Mouse (Mus musculus) intestine, postnatal 0 days (tissue): Measurements from ENCODE around the gene Pak2. TPM values are rescaled to one million over a fixed set of nuclear protein-coding genes. Genes with fewer than 3 reads are reported as not detected.
A peak's percentile ranks its signal among the peaks of the same experiment; 100 is the strongest.
"Not testable (repeated sequence)": the region's sequence is repeated elsewhere in the genome, so short reads cannot be mapped to it uniquely, and the experiment has no call there.

Source experiments
- ATAC-seq: fragments of 200-750 bp; cut with Nextera tagmentation; 2 replicates; pipeline ENCODE4 v1.8.0; 2017; ENCODE audit warnings: mild to moderate bottlenecking, moderate TSS enrichment, moderate library complexity
- H3K27ac ChIP-seq: fragments of 300-500 bp; sonication (generic); 2 replicates; pipeline ENCODE4 v1.5.1; 2014; ENCODE audit warnings: mild to moderate bottlenecking, low read depth, low read length, moderate library complexity
- H3K27me3 ChIP-seq: fragments of 300-500 bp; sonication (generic); replicated peaks from 2 replicates; pipeline ENCODE4 v1.6.1; 2014; ENCODE audit warnings: low read length, mixed read lengths; ENCODE audit not compliant: control insufficient read depth, insufficient read depth
- H3K36me3 ChIP-seq: fragments of 300-500 bp; sonication (generic); 2 replicates; pipeline ENCODE4 v1.6.1; 2014; ENCODE audit warnings: mild to moderate bottlenecking, moderate library complexity; ENCODE audit not compliant: control insufficient read depth, insufficient read depth
- H3K4me1 ChIP-seq: fragments of 300-500 bp; sonication (generic); replicated peaks from 2 replicates; pipeline ENCODE4 v1.6.1; 2014; ENCODE audit warnings: antibody characterized with exemption, low read length, mixed read lengths; ENCODE audit not compliant: control insufficient read depth, insufficient read depth
- H3K4me2 ChIP-seq: fragments of 300-500 bp; sonication (generic); replicated peaks from 2 replicates; pipeline ENCODE4 v1.6.1; 2014; ENCODE audit warnings: low read depth, mild to moderate bottlenecking, moderate library complexity
- H3K4me3 ChIP-seq: fragments of 300-500 bp; sonication (generic); 2 replicates; pipeline ENCODE4 v1.5.1; 2014; ENCODE audit warnings: low read depth, low read length
- H3K9ac ChIP-seq: fragments of 300-500 bp; sonication (generic); 2 replicates; pipeline ENCODE4 v1.6.1; 2014; ENCODE audit warnings: mild to moderate bottlenecking, low read depth, low read length
- H3K9me3 ChIP-seq: fragments of 300-500 bp; sonication (generic); 2 replicates; pipeline ENCODE4 v1.6.1; 2016; ENCODE audit warnings: mixed run types; ENCODE audit not compliant: control insufficient read depth
- CTCF ChIP-seq: sonication (generic); IDR thresholded peaks from 2 replicates; pipeline ENCODE4 v1.5.1; 2016; ENCODE audit warnings: low read depth, mild to moderate bottlenecking, control low read depth, antibody characterized with exemption, moderate library complexity
- WGBS: fragments of 180-500 bp; shearing (Covaris S2); extraction: QIAGEN DNeasy Blood & Tissue Kit; methylation state at CpG from one replicate; pipeline ENCODE4 v1.1.7; 2014; 5-methylcytosine and 5-hydroxymethylcytosine counted together
- polyA plus RNA-seq: library from polyadenylated mRNA; unstranded; fragments of >200 nt; fragmentation: Nextera tagmentation; extraction: Ambion mirVana; gene quantifications from 2 replicates; pipeline ENCODE4 v1.2.1, GENCODE M21; 2015

Gene Pak2
- polyA plus RNA-seq, 1 experiment from 2014 or later = 23.4 TPM

DNA sequence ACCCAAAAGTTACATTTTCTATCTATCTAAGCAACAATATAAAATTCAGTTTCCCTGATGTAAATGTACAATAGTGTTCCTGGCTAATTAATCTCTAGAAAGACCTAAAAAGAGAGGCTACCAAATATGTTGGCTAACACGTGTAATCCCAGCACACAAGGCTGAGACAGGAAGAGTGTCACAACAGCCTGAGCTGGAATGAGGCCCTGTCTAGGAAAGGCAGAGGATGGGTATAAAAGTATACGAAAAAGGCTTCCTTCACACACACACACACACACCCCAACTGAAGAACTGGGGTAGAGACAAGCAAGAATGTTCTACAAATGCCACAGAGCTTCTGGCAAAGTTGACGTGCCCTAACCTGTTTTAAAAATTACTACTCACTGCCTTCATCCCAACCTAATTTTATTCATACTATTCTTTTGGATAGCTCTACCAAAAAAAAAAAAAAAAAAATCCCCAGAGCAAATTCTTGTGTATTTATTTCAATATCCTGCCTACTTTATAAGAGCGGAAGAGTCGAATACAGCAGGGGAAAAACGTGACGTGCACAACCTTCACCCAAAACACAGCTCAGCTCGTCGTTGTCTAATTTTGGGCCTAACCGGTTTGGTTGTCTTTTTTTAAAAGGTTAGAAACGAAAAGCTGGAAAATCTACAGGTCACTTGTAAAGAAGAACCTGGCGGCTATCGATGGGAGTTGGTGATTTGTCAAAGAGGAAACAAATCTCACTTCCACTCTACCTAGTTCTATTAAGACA, 1.3 kb downstream of the Pak2 start:
- under 1% methylated on average over 13 of the region's 13 CpGs for WGBS
- Histone ChIP-seq H3K9ac (peak overlapping the region; percentile 94), H3K9me3 (no peaks in the 10 kb centered on the region), H3K4me1 (0 out of 2 replicates have a peak, but pooled peaks cover 6% of the 10 kb centered on the region), H3K36me3 (no peaks in the 10 kb centered on the region), H3K27me3 (no peaks in the 10 kb centered on the region), H3K4me2 (peak overlapping the region; percentile 64), H3K27ac (peak overlapping the region; percentile 100), H3K4me3 (peak overlapping the region; percentile 97)
- no peak for ATAC-seq
- no peak for TF ChIP-seq CTCF

DNA sequence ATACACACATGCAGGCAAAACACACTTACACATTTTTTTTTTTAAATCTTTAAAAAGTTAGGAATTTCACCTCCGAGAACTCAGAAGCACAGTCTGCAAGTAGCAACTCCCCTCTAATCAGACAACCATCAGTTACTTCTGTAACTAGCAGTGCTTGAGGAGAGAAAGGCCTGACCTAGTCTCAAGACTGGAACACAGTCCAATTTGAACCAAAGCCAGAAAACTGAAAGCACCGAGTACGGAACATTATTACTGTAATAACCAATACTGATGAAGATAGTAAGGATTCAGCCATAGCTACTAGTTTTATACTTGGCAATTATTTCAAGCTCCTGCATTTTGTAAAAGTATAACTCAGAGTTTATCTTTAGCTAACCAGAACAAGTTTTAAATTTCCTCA, 2.7 kb downstream of the Pak2 start:
- 20% methylated on average over 3 of the region's 3 CpGs for WGBS
- no peak for ATAC-seq
- H3K9ac ChIP-seq = no peak overlapping the region
- H3K27ac ChIP-seq = no peak overlapping the region
- no peaks in the 10 kb centered on the region for H3K9me3 ChIP-seq
- H3K4me2 ChIP-seq = peak overlapping the region; percentile 64
- no peaks in the 10 kb centered on the region for H3K36me3 ChIP-seq
- no peak overlapping the region; the same call in 1 of the 2 replicates for H3K4me3 ChIP-seq
- H3K27me3 ChIP-seq = no peaks in the 10 kb centered on the region
- H3K4me1 ChIP-seq = 0 out of 2 replicates have a peak, but pooled peaks cover 6% of the 10 kb centered on the region
- TF ChIP-seq CTCF = no peak

DNA sequence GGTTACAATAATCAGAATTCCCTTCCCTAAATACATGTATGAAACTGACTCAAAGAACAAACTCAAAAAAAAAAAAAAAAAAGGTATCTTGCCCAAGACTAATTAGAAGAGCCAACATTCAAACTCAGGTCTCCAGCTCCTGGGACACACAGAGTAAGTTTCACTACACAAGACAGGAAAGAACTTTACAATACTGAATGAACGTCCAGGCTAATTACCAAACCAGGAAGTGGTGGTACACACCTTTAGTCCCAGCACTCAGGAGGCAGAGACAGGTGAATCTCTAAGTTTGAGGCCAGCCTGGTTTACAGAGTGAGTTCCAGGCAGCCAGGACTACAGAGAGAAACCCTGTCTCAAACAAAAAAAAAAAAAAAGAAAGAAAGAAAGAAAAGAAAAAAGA, 3.4 kb downstream of the Pak2 start:
- TF ChIP-seq CTCF = no peak
- no peaks in the 10 kb centered on the region for H3K9me3 ChIP-seq
- 0 out of 2 replicates have a peak, but pooled peaks cover 6% of the 10 kb centered on the region for H3K4me1 ChIP-seq
- H3K9ac ChIP-seq = no peak overlapping the region
- ATAC-seq = no peak
- no peak overlapping the region for H3K4me2 ChIP-seq
- no peak overlapping the region for H3K27ac ChIP-seq
- no peak overlapping the region for H3K4me3 ChIP-seq
- no peaks in the 10 kb centered on the region for H3K27me3 ChIP-seq
- H3K36me3 ChIP-seq = no peaks in the 10 kb centered on the region
- 12% methylated on average over 1 of the region's 1 CpGs for WGBS

DNA sequence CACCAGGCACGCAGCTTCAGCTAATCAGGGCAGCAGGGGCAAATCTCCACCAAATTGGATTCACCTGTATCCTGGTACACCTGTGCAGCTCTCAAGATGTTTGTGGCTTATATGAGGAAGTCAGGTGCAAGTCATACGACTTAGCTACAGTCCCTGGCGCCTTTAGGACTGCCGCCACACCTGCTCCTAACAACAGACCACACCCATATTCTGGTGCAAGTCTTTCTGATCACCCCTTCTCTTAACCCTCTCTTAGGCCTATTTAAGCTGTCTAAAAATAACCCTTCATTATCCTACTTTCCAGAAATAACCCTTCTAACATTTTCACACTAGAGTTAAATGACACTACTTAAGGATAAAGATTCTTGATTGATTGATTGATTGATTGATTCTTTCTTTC, 9.1 kb downstream of the Pak2 start:
- 11% methylated on average over 4 of the region's 4 CpGs for WGBS
- not testable (repeated sequence) for H3K27me3 ChIP-seq
- ATAC-seq = peak; percentile 71

DNA sequence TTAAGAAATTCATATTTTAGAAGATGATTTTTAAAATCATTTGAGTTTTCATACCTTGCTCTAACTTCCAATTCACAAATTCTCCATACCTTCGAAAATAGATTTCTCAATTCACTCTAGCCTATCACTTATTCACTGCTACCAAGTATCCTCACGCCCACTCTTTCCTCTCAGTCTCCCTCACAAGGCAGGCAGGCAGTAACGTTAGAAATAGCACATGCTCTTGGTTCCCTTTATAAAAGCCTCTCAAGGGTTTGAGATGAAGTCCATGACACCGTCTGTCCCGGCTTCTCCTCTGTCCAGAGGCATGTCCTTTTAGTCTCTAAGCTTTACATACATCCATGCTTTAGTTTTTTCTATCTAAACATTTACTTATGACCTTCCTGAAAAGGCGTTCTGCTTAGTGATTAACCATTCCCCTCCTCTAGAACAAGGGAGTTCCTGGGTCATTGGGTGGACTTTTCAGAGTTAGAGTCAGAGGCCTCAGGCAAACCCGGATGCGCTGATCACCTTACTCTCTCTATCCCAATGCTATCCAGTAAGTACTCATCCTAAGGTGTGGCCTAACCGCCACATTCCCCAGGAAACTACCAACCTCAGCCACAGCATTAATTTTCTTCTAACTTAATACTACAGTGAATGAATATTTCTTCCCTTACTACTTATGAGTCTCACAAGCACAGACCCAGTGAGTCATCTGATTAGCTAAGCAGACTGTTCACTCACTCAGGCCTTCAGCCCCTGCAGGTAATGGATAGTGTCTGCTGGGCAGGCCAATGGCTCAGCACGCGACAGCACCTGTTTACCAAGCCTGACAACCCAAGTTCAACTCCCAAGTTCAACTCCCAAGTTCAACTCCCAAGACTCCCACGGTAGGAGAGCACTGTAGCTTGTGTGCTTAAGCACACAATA, 10.5 kb downstream of the Pak2 start:
- WGBS = 32% methylated on average over 12 of the region's 12 CpGs
- Histone ChIP-seq H3K9ac (no peak overlapping the region), H3K27me3 (no peaks in the 10 kb centered on the region), H3K27ac (peak overlapping the region; percentile 80), H3K4me2 (peak overlapping the region; percentile 27), H3K36me3 (no peaks in the 10 kb centered on the region), H3K4me1 (peaks cover 9% of the 10 kb centered on the region), H3K4me3 (no peak overlapping the region), H3K9me3 (no peaks in the 10 kb centered on the region)
- peak; percentile 79 for ATAC-seq
- TF ChIP-seq CTCF = 0 out of 2 replicates have a peak, but pooled peaks have one; percentile 22

More for the DNA sequence above, 9.1 kb downstream of the Pak2 start:
- not testable (repeated sequence) for H3K36me3 ChIP-seq, H3K9ac ChIP-seq, H3K27ac ChIP-seq, H3K4me3 ChIP-seq, H3K4me1 ChIP-seq, H3K9me3 ChIP-seq
- peak overlapping the region; percentile 42; the same call in 1 of the 2 replicates for H3K4me2 ChIP-seq

DNA sequence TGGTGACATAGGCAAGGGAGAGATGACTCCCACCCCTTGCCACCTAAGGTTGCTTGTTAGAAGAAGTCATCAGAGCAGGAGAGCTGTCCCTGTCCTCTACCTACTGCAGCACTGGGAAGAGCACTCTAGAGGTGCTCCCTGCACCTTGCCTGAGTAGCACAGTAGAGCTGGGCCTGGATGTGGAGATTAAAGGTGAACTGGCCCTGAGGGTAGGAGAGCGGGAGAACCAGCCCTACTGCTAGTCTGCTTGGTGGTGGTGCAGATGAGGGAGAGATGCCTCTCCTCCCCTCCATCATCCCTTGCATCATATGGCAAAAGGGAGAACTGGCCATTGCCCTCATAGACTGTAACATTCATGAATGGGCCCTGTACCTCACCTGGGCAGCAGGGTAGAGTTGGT, 12.2 kb downstream of the Pak2 start:
- Histone ChIP-seq H3K9ac (no peak overlapping the region), H3K4me1 (peaks cover 9% of the 10 kb centered on the region), H3K27ac (no peak overlapping the region), H3K4me3 (no peak overlapping the region), H3K36me3 (no peaks in the 10 kb centered on the region), H3K9me3 (no peaks in the 10 kb centered on the region), H3K27me3 (no peaks in the 10 kb centered on the region), H3K4me2 (no peak overlapping the region)
- TF ChIP-seq CTCF = no peak
- ATAC-seq = no peak
- 87% methylated on average over 1 of the region's 1 CpGs for WGBS
